Mouse (Mus musculus) heart, embryonic 16.5 days (tissue): Measurements from ENCODE around the gene Cdk13. TPM values are rescaled to one million over a fixed set of nuclear protein-coding genes. Genes with fewer than 3 reads are reported as not detected.

Experiments used
- ATAC-seq: fragments of 200-750 bp; cut with Nextera tagmentation; replicated peaks from 2 replicates; pipeline ENCODE4 v1.8.0; 2017; ENCODE audit warnings: moderate number of reproducible peaks; ENCODE audit not compliant: insufficient read depth, low FRiP score; ENCODE audit errors: extremely low read depth
- H3K27ac ChIP-seq: fragments of 300-500 bp; sonication (generic); 2 replicates; pipeline ENCODE4 v1.5.1; 2014; ENCODE audit warnings: mild to moderate bottlenecking, low read length, control low read depth, moderate library complexity
- H3K27me3 ChIP-seq: fragments of 300-500 bp; sonication (generic); 2 replicates; pipeline ENCODE4 v1.6.1; 2014; ENCODE audit warnings: low read length, mixed read lengths; ENCODE audit not compliant: control insufficient read depth, insufficient read depth
- H3K36me3 ChIP-seq: fragments of 300-500 bp; sonication (generic); 2 replicates; pipeline ENCODE4 v1.6.1; 2014; ENCODE audit not compliant: control insufficient read depth, insufficient read depth
- H3K4me1 ChIP-seq: fragments of 300-500 bp; sonication (generic); 2 replicates; pipeline ENCODE4 v1.6.1; 2014; ENCODE audit warnings: low read length, mixed read lengths; ENCODE audit not compliant: control insufficient read depth, insufficient read depth
- H3K4me2 ChIP-seq: fragments of 300-500 bp; sonication (generic); 2 replicates; pipeline ENCODE4 v1.6.1; 2014; ENCODE audit warnings: low read depth, mild to moderate bottlenecking, control low read depth, low read length
- H3K4me3 ChIP-seq: fragments of 300-500 bp; sonication (generic); 2 replicates; pipeline ENCODE4 v1.5.1; 2014; ENCODE audit warnings: mild to moderate bottlenecking, control low read depth, low read length
- H3K9ac ChIP-seq: fragments of 300-500 bp; sonication (generic); 2 replicates; pipeline ENCODE4 v1.6.1; 2014; ENCODE audit warnings: low read length, control low read depth
- H3K9me3 ChIP-seq: fragments of 300-500 bp; sonication (generic); replicated peaks from 2 replicates; pipeline ENCODE4 v1.6.1; 2016; ENCODE audit warnings: low read length; ENCODE audit not compliant: control insufficient read depth
- WGBS: fragments of 180-500 bp; shearing (Covaris S2); extraction: QIAGEN DNeasy Blood & Tissue Kit; methylation state at CpG from one replicate; pipeline ENCODE4 v1.1.7; 2014; 5-methylcytosine and 5-hydroxymethylcytosine counted together
- microRNA counts: library from miRNA; unstranded; fragments of <30 nt; microRNA quantifications from one replicate; lab custom pipeline; 2016
- microRNA-seq: library from miRNA; unstranded; fragments of <30 nt; microRNA quantifications from one replicate; pipeline ENCODE4, GENCODE M21; 2017
- polyA plus RNA-seq: library from polyadenylated mRNA; unstranded; fragments of >200 nt; fragmentation: Nextera tagmentation; extraction: Ambion mirVana; gene quantifications from 2 replicates; pipeline ENCODE4 v1.2.1, GENCODE M21; 2015

Gene Cdk13
- polyA plus RNA-seq, 1 experiment from 2014 or later, result 10.9 TPM

DNA sequence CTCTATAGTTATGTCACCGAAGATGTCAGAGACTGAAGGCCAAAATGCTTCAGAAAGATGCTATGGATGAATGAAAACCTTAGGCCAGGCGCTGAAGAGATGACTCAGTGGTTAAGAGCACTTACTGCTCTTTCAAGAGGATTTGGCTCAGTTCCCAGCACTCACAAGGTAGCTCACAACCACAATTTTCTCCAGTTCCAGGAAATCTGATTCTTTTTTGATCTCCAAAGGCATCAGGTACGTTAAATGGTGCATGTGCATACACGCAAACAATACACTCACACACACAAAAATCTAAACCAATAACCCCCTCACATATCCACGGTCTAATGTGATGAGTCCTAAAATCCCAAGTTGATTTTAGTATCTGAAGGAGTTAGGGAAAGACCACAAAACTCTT is 111.1 kb downstream of the Cdk13 start:
- H3K4me2 ChIP-seq, result peak overlapping the region; percentile 71
- H3K27ac ChIP-seq, result no peak overlapping the region
- H3K36me3 ChIP-seq, result no peaks in the 10 kb centered on the region
- ATAC-seq, result no peak
- no peaks in the 10 kb centered on the region for H3K9me3 ChIP-seq
- H3K4me3 ChIP-seq, result no peak overlapping the region; the same call in 1 of the 2 replicates
- peaks cover 14% of the 10 kb centered on the region for H3K4me1 ChIP-seq
- 58% methylated on average over 5 of the region's 5 CpGs for WGBS
- H3K9ac ChIP-seq, result peak overlapping the region; percentile 83; the same call in 1 of the 2 replicates
- no peaks in the 10 kb centered on the region for H3K27me3 ChIP-seq

DNA sequence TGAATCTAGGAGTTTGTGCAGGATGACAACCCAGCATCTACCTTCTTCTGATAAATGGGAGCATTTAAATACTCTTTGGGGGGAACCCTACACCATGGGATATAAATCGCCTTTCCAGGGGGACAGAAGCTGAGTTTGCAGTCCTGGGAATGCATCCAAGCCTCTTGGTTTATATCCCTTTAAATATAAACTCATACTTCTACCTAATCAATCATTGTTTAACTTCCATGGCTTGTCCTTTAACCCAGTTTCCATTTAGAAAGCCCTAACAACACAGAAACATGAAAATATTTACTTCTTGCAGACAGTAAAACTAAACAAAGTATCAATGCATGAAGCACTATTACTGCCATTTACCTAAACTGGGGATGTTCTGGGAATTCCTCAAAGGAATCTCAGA is 113.5 kb downstream of the Cdk13 start:
- Histone ChIP-seq H3K27me3 (no peaks in the 10 kb centered on the region), H3K27ac (no peak overlapping the region), H3K36me3 (no peaks in the 10 kb centered on the region), H3K4me1 (peaks cover 7% of the 10 kb centered on the region; the same call in 1 of the 2 replicates), H3K9me3 (no peaks in the 10 kb centered on the region), H3K9ac (no peak overlapping the region), H3K4me3 (no peak overlapping the region), H3K4me2 (no peak overlapping the region)
- 80% methylated on average over 1 of the region's 1 CpGs for whole genome bisulfite sequencing
- ATAC-seq, result no peak

DNA sequence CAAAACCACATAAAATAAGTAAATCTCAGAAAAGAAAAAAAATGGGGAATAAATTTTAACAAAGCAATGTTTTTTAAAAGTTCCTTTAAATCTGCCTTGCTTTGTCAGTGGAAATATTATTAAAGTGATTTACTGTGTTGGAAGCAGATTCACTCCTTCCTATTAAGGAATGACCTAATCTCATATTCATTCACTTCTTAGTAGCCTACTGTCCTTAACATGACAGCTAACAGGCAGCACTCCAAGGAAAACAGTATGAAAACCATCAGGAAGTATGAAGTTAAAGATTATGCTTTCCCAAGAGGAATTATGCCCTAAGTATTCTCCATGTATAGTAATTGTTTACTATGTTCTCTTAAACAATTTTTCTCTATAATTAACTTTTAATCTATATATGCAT is 114.2 kb downstream of the Cdk13 start:
- no peaks in the 10 kb centered on the region for H3K36me3 ChIP-seq
- H3K4me2 ChIP-seq, result no peak overlapping the region
- H3K4me1 ChIP-seq, result peaks cover 7% of the 10 kb centered on the region; the same call in 1 of the 2 replicates
- no peaks in the 10 kb centered on the region for H3K9me3 ChIP-seq
- no peak for ATAC-seq
- no peak overlapping the region for H3K9ac ChIP-seq
- H3K27me3 ChIP-seq, result no peaks in the 10 kb centered on the region
- no peak overlapping the region for H3K4me3 ChIP-seq
- no peak overlapping the region for H3K27ac ChIP-seq

DNA sequence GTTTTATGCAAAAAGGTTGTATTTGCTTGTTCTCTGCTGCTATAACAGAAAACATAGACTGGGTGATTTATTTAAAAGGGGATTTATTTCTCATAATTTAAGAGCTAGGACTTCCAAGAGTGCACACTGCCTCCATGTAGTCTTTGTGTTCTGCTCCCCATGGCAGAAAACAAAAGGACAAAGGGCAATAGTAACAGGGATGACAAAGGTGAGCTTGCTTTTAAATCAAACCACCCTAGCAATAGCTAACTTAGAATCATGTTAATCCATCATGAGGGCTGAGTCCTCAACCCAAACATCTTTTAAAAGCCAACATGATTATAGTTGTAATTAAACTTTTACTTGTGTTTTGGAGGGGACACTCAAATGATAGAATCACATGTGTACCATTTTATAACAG is 115.4 kb downstream of the Cdk13 start:
- peaks cover 7% of the 10 kb centered on the region; the same call in 1 of the 2 replicates for H3K4me1 ChIP-seq
- H3K27ac ChIP-seq, result no peak overlapping the region
- H3K9me3 ChIP-seq, result no peaks in the 10 kb centered on the region
- no peaks in the 10 kb centered on the region for H3K36me3 ChIP-seq
- no peaks in the 10 kb centered on the region for H3K27me3 ChIP-seq
- H3K4me3 ChIP-seq, result no peak overlapping the region
- ATAC-seq, result no peak
- H3K4me2 ChIP-seq, result no peak overlapping the region
- H3K9ac ChIP-seq, result no peak overlapping the region

- no peak for ATAC-seq
- H3K9me3 ChIP-seq, result no peaks in the 10 kb centered on the region
- no peaks in the 10 kb centered on the region for H3K4me1 ChIP-seq
- no peak overlapping the region for H3K27ac ChIP-seq
- no peak overlapping the region for H3K4me2 ChIP-seq
- no peaks in the 10 kb centered on the region for H3K27me3 ChIP-seq
- H3K9ac ChIP-seq, result no peak overlapping the region
- 67% methylated on average over 1 of the region's 1 CpGs for WGBS
- no peaks in the 10 kb centered on the region for H3K36me3 ChIP-seq
- H3K4me3 ChIP-seq, result no peak overlapping the region
Measured at GRCm38 (mm10) chr13:17671122-17671521, 133.8 kb downstream of the Cdk13 start.

- Histone ChIP-seq H3K4me1 (no peaks in the 10 kb centered on the region), H3K27ac (no peak overlapping the region), H3K4me2 (no peak overlapping the region), H3K9me3 (no peaks in the 10 kb centered on the region), H3K36me3 (no peaks in the 10 kb centered on the region), H3K9ac (no peak overlapping the region), H3K4me3 (no peak overlapping the region), H3K27me3 (no peaks in the 10 kb centered on the region)
- WGBS, result 70% methylated on average over 1 of the region's 1 CpGs
- no peak for ATAC-seq
Measured at GRCm38 (mm10) chr13:17667380-17667779, 137.5 kb downstream of the Cdk13 start.

MicroRNAs encoded within 50 kb of the gene (microRNA counts, 519-probe panel; counts per million panel counts)
- not detected for microRNA mmu-miR-466i (lab: Ali Mortazavi, UCI)

Small RNAs within 50 kb of the gene (microRNA-seq; reads per million reads assigned to microRNA genes)
- not detected for gene Mir466i

Other genes starting within 250 kb of the Cdk13 start
- 28.8 and 29.5 TPM in 2 replicates for gene Mplkip, start 109.9 kb downstream of the Cdk13 start, polyA plus RNA-seq
- 6.4 and 6.8 TPM in 2 replicates for gene Sugct, start 109.5 kb downstream of the Cdk13 start, polyA plus RNA-seq
- 83.8 and 86.0 TPM in 2 replicates for gene Rala, start 139.1 kb upstream of the Cdk13 start, polyA plus RNA-seq
- 71.6 and 72.4 TPM in 2 replicates for gene Yae1d1, start 188.3 kb upstream of the Cdk13 start, polyA plus RNA-seq